Mouse (Mus musculus) liver, embryonic 14.5 days (tissue): ENCODE data around the gene Tnfrsf17.

ENCODE experiments used
- CTCF ChIP-seq: IDR thresholded peaks from 2 replicates; pipeline ENCODE4 v1.5.1; 2016; ENCODE audit warnings: antibody characterized with exemption, low read depth, control low read depth
- EP300 ChIP-seq: IDR thresholded peaks from 2 replicates; pipeline ENCODE4 v1.6.1; 2016; ENCODE audit warnings: antibody characterized with exemption, low read depth

- TF ChIP-seq CTCF = no peak
- TF ChIP-seq EP300 = no peak
These were observed at the start of gene Tnfrsf17 for GRCm38 (mm10) chr16:11313512-11313911.
